Mouse (Mus musculus) heart, postnatal 14 days (tissue): ENCODE measurements around the gene Scn2a. TPM values are rescaled to one million over a fixed set of nuclear protein-coding genes. Genes with fewer than 3 reads are reported as not detected.
"Not testable (repeated sequence)": the region's sequence is repeated elsewhere in the genome, so short reads cannot be mapped to it uniquely, and the experiment has no call there.

Source experiments
- DNase-seq, 2 experiments: peaks; one replicate each; pipeline ENCODE4 v3.0.0; 2021 to 2022
- intact Hi-C: fragments of 180-260 bp; cut with DNase I; formaldehyde crosslinking; loops from one replicate; pipeline ENCODE4 v1.15.1; 2025
- total RNA-seq, 2 experiments: library from RNA; stranded (reverse); gene quantifications; 2 replicates each; pipeline ENCODE4 v1.2.3; 2021

The Scn2a gene
- total RNA-seq, 2 experiments from 2014 or later, result 0.27 to 0.33 TPM

GRCm38 (mm10) chr2:65690456-65691184 is 70.0 kb downstream of the Scn2a start:
- intact Hi-C loops, result no loop called here
- DNase-seq, result no peak

- no peak for DNase-seq
- intact Hi-C loops, result no loop called here
Observed at GRCm38 (mm10) chr2:65694485-65694884, 73.9 kb downstream of the Scn2a start.

- no peak for DNase-seq
- intact Hi-C loops, result no loop called here
Observed at GRCm38 (mm10) chr2:65695061-65695460, 74.5 kb downstream of the Scn2a start.

- no peak for DNase-seq
- intact Hi-C loops, result no loop called here
Observed at GRCm38 (mm10) chr2:65700246-65700645, 79.7 kb downstream of the Scn2a start.

GRCm38 (mm10) chr2:65701175-65701574 is 80.6 kb downstream of the Scn2a start:
- no peak for DNase-seq
- intact Hi-C loops, result no loop called here

DNA sequence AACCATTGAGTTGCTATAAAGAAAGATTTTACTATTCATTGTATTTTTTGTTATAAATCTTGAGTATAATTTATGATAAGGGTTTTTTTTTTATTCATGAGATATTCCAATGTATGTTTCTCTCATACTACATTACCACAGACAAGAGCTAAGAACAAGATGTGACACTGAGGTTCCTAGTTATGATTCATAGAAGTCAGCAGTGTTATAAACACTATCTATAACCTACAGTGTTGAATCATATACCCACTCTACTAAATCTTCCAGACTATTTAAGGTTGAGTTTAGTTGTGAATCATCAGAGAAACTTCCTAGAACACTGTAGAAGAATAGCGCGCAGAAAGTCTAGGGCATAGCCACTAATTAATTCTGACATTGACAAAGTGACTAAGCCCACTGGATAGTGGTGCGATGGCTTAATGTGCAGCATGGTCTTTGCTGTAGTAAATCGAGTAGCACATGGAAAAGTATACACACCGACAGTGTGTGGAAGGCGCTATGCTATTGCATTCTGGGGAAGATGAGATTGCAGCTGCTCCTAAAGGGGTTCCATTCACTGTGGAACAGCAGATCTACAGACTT is 101.7 kb downstream of the Scn2a start:
- DNase-seq, result no peak

DNA sequence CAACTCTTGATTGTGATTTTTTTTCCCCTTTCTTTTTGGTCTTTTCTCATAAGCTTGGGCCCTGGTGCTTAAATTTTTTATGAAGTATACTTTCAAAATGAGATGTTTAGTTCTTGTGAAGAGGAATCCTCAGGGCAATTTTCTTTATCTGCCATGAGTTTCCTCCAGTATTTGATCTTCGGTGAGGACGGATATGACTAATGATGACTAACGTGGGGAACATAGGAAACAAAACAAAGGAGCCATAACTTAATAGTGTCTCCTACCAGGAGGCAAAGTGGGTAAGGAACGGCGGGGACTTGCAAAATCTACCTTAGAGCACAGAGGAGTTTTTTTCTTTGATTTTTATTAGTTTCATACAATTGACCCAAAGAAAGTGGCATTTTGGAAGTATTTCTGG is 124.8 kb downstream of the Scn2a start:
- intact Hi-C loops, result no loop called here
- DNase-seq, result no peak

More for the DNA sequence above, 101.7 kb downstream of the Scn2a start:
- intact Hi-C loops, result no loop called here

DNA sequence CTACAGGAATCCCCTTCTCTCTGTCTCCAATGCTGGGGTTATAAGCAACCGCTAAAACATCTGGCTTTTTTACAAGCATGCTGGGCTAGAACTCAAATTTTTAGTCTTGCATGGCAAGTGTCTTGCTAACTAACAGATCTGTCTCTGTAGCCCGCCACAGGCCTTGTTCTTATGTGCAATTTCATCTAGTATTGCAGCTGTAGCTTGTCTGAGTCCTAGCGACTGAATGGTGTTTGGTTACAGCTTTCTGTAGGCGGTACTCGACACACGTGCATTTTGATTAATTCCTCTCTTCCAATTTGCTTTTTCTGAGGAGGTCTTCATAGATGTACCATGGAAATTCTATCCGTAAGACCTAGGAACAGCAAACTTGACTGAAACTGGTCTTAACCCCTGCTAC is 161.9 kb downstream of the Scn2a start:
- no peak for DNase-seq
- intact Hi-C loops, result no loop called here

DNA sequence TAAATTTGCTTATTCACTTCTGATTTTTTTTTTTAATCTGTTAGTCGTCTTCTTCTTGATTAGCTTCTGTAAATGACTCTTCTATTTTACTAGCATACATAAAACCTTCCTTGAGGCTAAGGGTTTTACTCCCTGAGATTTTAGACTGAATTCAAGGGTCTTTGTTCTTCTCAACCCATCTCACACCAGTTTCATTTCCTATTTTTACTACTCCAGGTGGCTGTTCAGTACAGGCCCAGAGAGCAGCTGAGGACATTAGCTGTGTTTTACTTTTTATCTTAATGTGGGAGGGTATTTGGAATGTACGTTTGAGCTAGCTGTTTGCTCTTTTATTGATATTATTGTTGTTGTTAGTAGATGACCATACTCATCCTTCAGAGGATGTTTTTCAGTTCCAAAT is 162.8 kb downstream of the Scn2a start:
- intact Hi-C loops, result no loop called here
- DNase-seq, result no peak

DNA sequence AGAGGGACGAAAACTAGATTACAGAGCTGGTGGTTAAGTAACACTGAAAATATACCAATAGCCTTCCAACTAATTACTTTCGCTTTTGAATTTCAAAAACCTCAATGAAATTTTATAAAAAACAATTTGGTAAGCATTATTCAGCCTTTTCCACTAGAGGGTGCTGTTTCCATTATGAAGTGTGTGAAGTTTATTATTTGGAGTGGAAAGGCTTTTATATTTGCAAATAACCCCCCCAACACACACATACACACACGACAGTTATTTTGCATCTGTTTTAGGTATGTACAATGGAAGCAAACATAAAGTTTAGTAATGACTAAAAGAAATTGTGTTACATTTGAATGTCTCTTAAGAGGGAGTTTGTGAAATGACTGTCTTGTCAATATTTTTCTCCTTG is 171.9 kb downstream of the Scn2a start:
- intact Hi-C loops, result loop anchor here (5.0 kb wide), 2 partner anchors 250 to 390 kb away; no protein-coding TSS in a partner anchor
- DNase-seq, result peak in 1 of 2 experiments; percentile 4

GRCm38 (mm10) chr2:65793593-65793992 is 173.0 kb downstream of the Scn2a start:
- intact Hi-C loops, result loop anchor here (5.0 kb wide), 2 partner anchors 249 to 389 kb away; no protein-coding TSS in a partner anchor
- DNase-seq, result no peak

- DNase-seq, result no peak
- intact Hi-C loops, result no loop called here
Observed at GRCm38 (mm10) chr2:65801054-65801709, 180.6 kb downstream of the Scn2a start.

GRCm38 (mm10) chr2:65806556-65806955 is 186.0 kb downstream of the Scn2a start:
- intact Hi-C loops, result loop anchor here (5.0 kb wide), 1 partner anchor 559 kb away; no protein-coding TSS in a partner anchor

DNA sequence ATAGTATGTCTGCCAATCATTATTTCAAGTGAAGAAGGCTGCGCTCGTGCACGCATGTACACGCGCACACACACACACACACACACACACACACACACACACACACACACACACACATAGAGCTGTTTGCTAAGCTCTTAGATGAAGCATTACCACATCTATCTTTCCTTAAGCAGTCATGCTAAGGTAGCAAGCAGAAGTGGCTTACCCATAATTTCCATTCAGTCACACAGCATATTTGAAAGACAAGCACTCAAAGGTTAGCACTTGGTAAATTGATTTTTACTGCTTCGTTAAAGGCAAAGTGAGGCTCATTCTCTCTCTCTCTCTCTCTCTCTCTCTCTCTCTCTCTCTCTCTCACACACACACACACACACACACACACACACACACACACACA is 190.6 kb downstream of the Scn2a start:
- intact Hi-C loops, DNase-seq: not testable (repeated sequence)

More at GRCm38 (mm10) chr2:65806556-65806955, 186.0 kb downstream of the Scn2a start:
- no peak for DNase-seq

Other genes with a start within 250 kb of the Scn2a start
- 1 to 10 TPM; 2.7 to 2.8 TPM for gene Scn3a, start 53.1 kb upstream of the Scn2a start, total RNA-seq
- under 1 TPM; 0.17 to 0.31 TPM for gene Csrnp3, start 225.0 kb downstream of the Scn2a start, total RNA-seq